Mouse (Mus musculus) liver, embryonic 14.5 days (tissue): ENCODE results near the gene Ccdc66.

Experiments
- CTCF ChIP-seq: IDR thresholded peaks from 2 replicates; pipeline ENCODE4 v1.5.1; 2016; ENCODE audit warnings: antibody characterized with exemption, low read depth, control low read depth
- EP300 ChIP-seq: IDR thresholded peaks from 2 replicates; pipeline ENCODE4 v1.6.1; 2016; ENCODE audit warnings: antibody characterized with exemption, low read depth

DNA sequence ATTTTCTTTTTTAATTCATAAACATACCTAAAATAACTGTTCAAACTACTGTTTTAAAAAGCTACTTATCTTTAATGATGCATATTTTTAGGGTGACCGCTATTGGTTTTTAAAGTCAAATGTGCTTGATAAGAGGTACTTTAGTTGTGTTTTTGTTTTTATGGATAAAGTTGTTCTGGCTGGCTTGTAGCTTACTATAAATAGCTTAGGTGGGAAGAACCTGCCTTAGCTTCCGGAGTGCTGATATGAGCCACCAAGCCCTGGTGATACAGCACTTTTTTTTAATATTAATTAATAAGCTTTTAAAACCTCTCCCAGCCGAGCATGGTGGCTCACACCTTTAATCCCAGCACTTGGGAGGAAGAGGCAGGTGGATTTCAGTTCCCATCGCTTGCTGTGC lies 61.3 kb downstream of the Ccdc66 start:
- TF ChIP-seq CTCF (no peak), EP300 (no peak)
